Mouse (Mus musculus): Measurements from ENCODE around the gene Naa25. TPM values are rescaled to one million over a fixed set of nuclear protein-coding genes. Genes with fewer than 3 reads are reported as not detected.
"Not testable (repeated sequence)": the region's sequence is repeated elsewhere in the genome, so short reads cannot be mapped to it uniquely, and the experiment has no call there.

Naa25 gene
- polyA plus RNA-seq (2012; ENCODE audit: insufficient read depth, insufficient read length, missing spikeins) = 15.3 and 19.5 TPM in 2 replicates

- H3K27ac ChIP-seq (replicated peaks; ENCODE audit: low read depth, low read length) = peak within 1 kb of the TSS; percentile 64
- H3K4me1 ChIP-seq (ENCODE audit: control insufficient read depth, insufficient read depth, insufficient read length, low read length) = peaks cover 11% of the 10 kb centered on the region
- H3K4me3 ChIP-seq (ENCODE audit: insufficient read depth, low read depth, low read length) = peak within 1 kb of the TSS; percentile 76
Observed at GRCm38 (mm10) chr5:121397187-121398145, at the start of gene Naa25. Gene Naa25 (plus strand): TSS chr5:121397936.

- H3K4me1 ChIP-seq (ENCODE audit: control insufficient read depth, insufficient read depth, insufficient read length, low read length) = no peaks in the 10 kb centered on the region
- no peak overlapping the region for H3K4me3 ChIP-seq (ENCODE audit: insufficient read depth, low read depth, low read length)
- H3K27ac ChIP-seq (replicated peaks; ENCODE audit: low read depth, low read length) = no peak overlapping the region
Observed at GRCm38 (mm10) chr5:121359229-121359628, 38.5 kb upstream of the Naa25 start.

- no peak overlapping the region for H3K27ac ChIP-seq (replicated peaks; ENCODE audit: low read depth, low read length)
- H3K4me1 ChIP-seq (ENCODE audit: control insufficient read depth, insufficient read depth, insufficient read length, low read length) = no peaks in the 10 kb centered on the region
- H3K4me3 ChIP-seq (ENCODE audit: insufficient read depth, low read depth, low read length) = no peak overlapping the region
Observed at GRCm38 (mm10) chr5:121361696-121362095, 36.0 kb upstream of the Naa25 start.

GRCm38 (mm10) chr5:121363441-121363840 lies 34.3 kb upstream of the Naa25 start:
- H3K4me1 ChIP-seq (ENCODE audit: control insufficient read depth, insufficient read depth, insufficient read length, low read length) = no peaks in the 10 kb centered on the region
- H3K27ac ChIP-seq (replicated peaks; ENCODE audit: low read depth, low read length) = no peak overlapping the region
- no peak overlapping the region for H3K4me3 ChIP-seq (ENCODE audit: insufficient read depth, low read depth, low read length)

- no peak overlapping the region for H3K27ac ChIP-seq (replicated peaks; ENCODE audit: low read depth, low read length)
- H3K4me1 ChIP-seq (ENCODE audit: control insufficient read depth, insufficient read depth, insufficient read length, low read length) = no peaks in the 10 kb centered on the region
- H3K4me3 ChIP-seq (ENCODE audit: insufficient read depth, low read depth, low read length) = no peak overlapping the region
Observed at GRCm38 (mm10) chr5:121366449-121367225, 31.1 kb upstream of the Naa25 start.

GRCm38 (mm10) chr5:121367255-121367654 lies 30.5 kb upstream of the Naa25 start:
- H3K27ac ChIP-seq (replicated peaks; ENCODE audit: low read depth, low read length) = no peak overlapping the region
- no peaks in the 10 kb centered on the region for H3K4me1 ChIP-seq (ENCODE audit: control insufficient read depth, insufficient read depth, insufficient read length, low read length)
- H3K4me3 ChIP-seq (ENCODE audit: insufficient read depth, low read depth, low read length) = no peak overlapping the region

GRCm38 (mm10) chr5:121371712-121372111 lies 26.0 kb upstream of the Naa25 start:
- H3K4me1 ChIP-seq (ENCODE audit: control insufficient read depth, insufficient read depth, insufficient read length, low read length) = no peaks in the 10 kb centered on the region
- no peak overlapping the region for H3K4me3 ChIP-seq (ENCODE audit: insufficient read depth, low read depth, low read length)

GRCm38 (mm10) chr5:121374790-121375189 lies 22.9 kb upstream of the Naa25 start:
- no peak overlapping the region for H3K4me3 ChIP-seq (ENCODE audit: insufficient read depth, low read depth, low read length)
- H3K27ac ChIP-seq (replicated peaks; ENCODE audit: low read depth, low read length) = no peak overlapping the region

More at GRCm38 (mm10) chr5:121371712-121372111, 26.0 kb upstream of the Naa25 start:
- no peak overlapping the region for H3K27ac ChIP-seq (replicated peaks; ENCODE audit: low read depth, low read length)

GRCm38 (mm10) chr5:121376972-121377371 lies 20.8 kb upstream of the Naa25 start:
- H3K4me1 ChIP-seq (ENCODE audit: control insufficient read depth, insufficient read depth, insufficient read length, low read length); H3K27ac ChIP-seq (replicated peaks; ENCODE audit: low read depth, low read length); H3K4me3 ChIP-seq (ENCODE audit: insufficient read depth, low read depth, low read length): not testable (repeated sequence)

More at GRCm38 (mm10) chr5:121374790-121375189, 22.9 kb upstream of the Naa25 start:
- no peaks in the 10 kb centered on the region for H3K4me1 ChIP-seq (ENCODE audit: control insufficient read depth, insufficient read depth, insufficient read length, low read length)

- H3K4me3 ChIP-seq (ENCODE audit: insufficient read depth, low read depth, low read length) = no peak overlapping the region
- H3K4me1 ChIP-seq (ENCODE audit: control insufficient read depth, insufficient read depth, insufficient read length, low read length) = peaks cover 3% of the 10 kb centered on the region; the same call in 1 of the 2 replicates
- H3K27ac ChIP-seq (replicated peaks; ENCODE audit: low read depth, low read length) = no peak overlapping the region
Observed at GRCm38 (mm10) chr5:121378678-121379256, 19.0 kb upstream of the Naa25 start.

- H3K4me3 ChIP-seq (ENCODE audit: insufficient read depth, low read depth, low read length) = no peak overlapping the region
- no peak overlapping the region for H3K27ac ChIP-seq (replicated peaks; ENCODE audit: low read depth, low read length)
- H3K4me1 ChIP-seq (ENCODE audit: control insufficient read depth, insufficient read depth, insufficient read length, low read length) = peaks cover 3% of the 10 kb centered on the region; the same call in 1 of the 2 replicates
Observed at GRCm38 (mm10) chr5:121380692-121381091, 17.0 kb upstream of the Naa25 start.

GRCm38 (mm10) chr5:121383857-121384756 lies 13.6 kb upstream of the Naa25 start:
- peak overlapping the region; percentile 90 for H3K27ac ChIP-seq (replicated peaks; ENCODE audit: low read depth, low read length)
- peaks cover 6% of the 10 kb centered on the region for H3K4me1 ChIP-seq (ENCODE audit: control insufficient read depth, insufficient read depth, insufficient read length, low read length)
- H3K4me3 ChIP-seq (ENCODE audit: insufficient read depth, low read depth, low read length) = peak overlapping the region; percentile 89

GRCm38 (mm10) chr5:121384757-121385460 lies 12.8 kb upstream of the Naa25 start:
- H3K27ac ChIP-seq (replicated peaks; ENCODE audit: low read depth, low read length) = peak overlapping the region; percentile 90
- H3K4me3 ChIP-seq (ENCODE audit: insufficient read depth, low read depth, low read length) = peak overlapping the region; percentile 89
- H3K4me1 ChIP-seq (ENCODE audit: control insufficient read depth, insufficient read depth, insufficient read length, low read length) = peaks cover 6% of the 10 kb centered on the region
